9 mouse cellular contexts compared by ENCODE assay signal in the genomic region with DNA sequence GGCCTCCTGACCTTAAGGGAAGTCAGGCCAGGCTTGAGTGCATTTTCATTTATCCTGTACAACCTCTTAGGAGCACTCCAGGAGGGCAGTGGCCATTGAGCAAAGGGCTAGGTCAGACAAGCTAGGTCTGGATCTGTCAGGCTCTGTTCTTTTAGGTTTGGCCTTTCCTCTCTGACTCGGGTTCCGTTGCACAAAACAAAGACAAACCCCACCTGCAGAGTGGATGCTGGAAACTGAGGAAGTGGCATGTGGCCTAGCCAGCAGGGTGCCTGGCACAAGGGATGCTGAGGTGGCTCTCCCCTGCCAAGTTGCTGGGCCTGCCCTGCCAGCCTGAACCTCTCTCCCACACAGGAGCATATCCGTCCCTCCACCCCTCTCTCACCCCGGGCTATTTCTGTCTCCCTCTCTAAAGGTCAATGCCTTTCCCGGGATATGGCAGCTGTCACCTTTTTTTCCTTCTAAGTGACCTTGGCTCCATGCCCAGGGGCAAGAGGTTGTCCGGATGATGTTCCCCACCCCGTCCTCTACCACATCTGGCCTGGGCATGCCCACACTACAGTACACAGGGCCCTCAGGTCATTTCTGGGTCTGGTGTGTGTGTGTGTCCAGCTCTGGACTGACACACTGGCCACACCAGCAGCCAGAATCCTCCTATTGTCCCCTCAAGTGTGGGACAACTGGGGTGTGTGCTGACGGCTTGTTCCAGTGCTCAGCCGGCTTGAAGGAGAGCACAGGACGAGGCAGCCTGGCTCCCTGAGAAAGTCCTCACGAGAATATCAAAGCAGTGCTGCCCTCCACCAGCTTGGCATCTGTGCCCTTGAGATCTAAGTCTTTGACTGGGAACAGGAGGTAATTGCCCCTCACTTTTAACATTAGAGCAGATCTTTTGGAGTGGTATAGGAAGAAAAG.
DNase-seq lines count a peak whose midpoint lies in the region; ATAC-seq lines count a peak whose summit lies in the region.
"Had no signal": no experiment of that assay in that cellular context is flagged by ENCODE, and none has a peak within 500 bp of the region (broad histone marks: within the 10 kb centered on the region; RNA-seq: fewer than 3 reads in every experiment).

No protein-coding gene starts in this region.

- H3K27me3 ChIP-seq in forebrain, embryonic 10.5 days (ENCODE audit: poor library complexity, severe bottlenecking), result peaks cover 46% of the 10 kb centered on the region
- H3K27me3 ChIP-seq in limb, embryonic 12.5 days, result no peaks in the 10 kb centered on the region

- H3K4me1 ChIP-seq in forebrain, embryonic 10.5 days, result peaks cover 72% of the 10 kb centered on the region
- peaks cover 33% of the 10 kb centered on the region for H3K4me1 ChIP-seq in limb, embryonic 12.5 days (replicated peaks)

- H3K9ac ChIP-seq in limb, embryonic 12.5 days (replicated peaks), result no peak overlapping the region

- H3K36me3 ChIP-seq in forebrain, embryonic 10.5 days (replicated peaks), result no peaks in the 10 kb centered on the region
- no peaks in the 10 kb centered on the region for H3K36me3 ChIP-seq in limb, embryonic 12.5 days

- intact Hi-C loops in heart, postnatal 25 days (cut with DNase I), result no loop called here

- H3K9me3 ChIP-seq in forebrain, embryonic 10.5 days, result no peaks in the 10 kb centered on the region
- no peaks in the 10 kb centered on the region for H3K9me3 ChIP-seq in limb, embryonic 12.5 days

- DNase-seq in retina, postnatal 1 day, result peak; percentile 68
- DNase-seq in retina, embryonic 14.5 days (ENCODE audit: low spot score), result no peak
- no peak for DNase-seq in forebrain, embryonic 10.5 days (ENCODE audit: extremely low spot score, low spot score)
- DNase-seq in heart, postnatal 25 days (ENCODE audit: low spot score), result peak; percentile 56
- peak; percentile 94 for DNase-seq in skeletal muscle tissue, adult 2 months (ENCODE audit: low read depth, low spot score)
- DNase-seq in yolk sac, embryonic 10.5 days (ENCODE audit: low spot score), result no peak
- DNase-seq in right cerebral cortex, postnatal 4 days, result no peak

- H3K27ac ChIP-seq in forebrain, embryonic 10.5 days, result peak overlapping the region; percentile 80
- peak overlapping the region; percentile 90 for H3K27ac ChIP-seq in limb, embryonic 12.5 days
- H3K27ac ChIP-seq: macrophage had no signal

- ATAC-seq in limb, embryonic 12.5 days (ENCODE audit: insufficient number of reproducible peaks, insufficient read depth, low FRiP score, low TSS enrichment, low read depth), result no peak; the same call in 1 of the 2 replicates

- 27% methylated on average over 11 of the region's 11 CpGs for WGBS in forebrain, embryonic 10.5 days
- 39% methylated on average over 11 of the region's 11 CpGs for WGBS in limb, embryonic 12.5 days

- peak overlapping the region; percentile 18; the same call in 1 of the 2 replicates for H3K4me2 ChIP-seq in limb, embryonic 12.5 days

- H3K4me3 ChIP-seq in forebrain, embryonic 10.5 days, result peak overlapping the region; percentile 2; the same call in 1 of the 2 replicates
- H3K4me3 ChIP-seq in limb, embryonic 12.5 days (replicated peaks), result no peak overlapping the region

Comparison
In these comparisons a context has a peak if more than half of its experiments do, and no peak if none do; other contexts are left out.
1. DNase-seq: peak in retina, postnatal 1 day (single experiment), heart, postnatal 25 days (single experiment) and skeletal muscle tissue, adult 2 months (single experiment); none in retina, embryonic 14.5 days (single experiment), forebrain, embryonic 10.5 days (single experiment), yolk sac, embryonic 10.5 days (single experiment) and right cerebral cortex, postnatal 4 days (single experiment).